Comparison of ENCODE assay signal across 8 mouse cellular contexts in genomic region chr1:80339425-80340021, GRCm38 (mm10). TPM values are rescaled to one million over a fixed set of nuclear protein-coding genes. Genes with fewer than 3 reads are reported as not detected.
DNase-seq lines count a peak whose midpoint lies in the region; ATAC-seq and TF ChIP-seq lines count a peak whose summit lies in the region.

No protein-coding gene starts in this region.

- H3K4me3 ChIP-seq in heart, embryonic 10.5 days: peak overlapping the region; percentile 87
- H3K4me3 ChIP-seq in E14TG2a.4 (replicated peaks; ENCODE audit: low read length): peak overlapping the region; percentile 87
- peak overlapping the region; percentile 93 for H3K4me3 ChIP-seq in heart, postnatal 0 days (ENCODE audit: low read depth, low read length)
- H3K4me3 ChIP-seq in left cerebral cortex, adult 2 months: peak overlapping the region; percentile 78

- DNase-seq in heart, embryonic 10.5 days (ENCODE audit: low spot score): peak; percentile 77
- no peak for DNase-seq in heart, postnatal 4 days
- peak; percentile 26 for DNase-seq in embryo, embryonic 9.5 days (ENCODE audit: extremely low spot score)
- peak; percentile 21 for DNase-seq in heart, postnatal 0 days (ENCODE audit: low spot score)
- DNase-seq in left cerebral cortex, adult 2 months (ENCODE audit: extremely low spot score in 1 of 2, low spot score in 2 of 2): peak in 1 of 2 experiments; percentile 33
- DNase-seq in spleen, postnatal 14 days (ENCODE audit: low spot score in 2 of 2): peak; percentile 3 to 22

- H3K9me3 ChIP-seq in heart, embryonic 10.5 days: no peaks in the 10 kb centered on the region
- no peaks in the 10 kb centered on the region for H3K9me3 ChIP-seq in E14TG2a.4 (ENCODE audit: low read length)
- H3K9me3 ChIP-seq in heart, postnatal 0 days (replicated peaks; ENCODE audit: control insufficient read depth, low read length): no peaks in the 10 kb centered on the region

- under 1% methylated on average over 33 of the region's 33 CpGs for WGBS in heart, embryonic 10.5 days
- WGBS in heart, postnatal 0 days: 1% methylated on average over 33 of the region's 33 CpGs

- H3K4me1 ChIP-seq in heart, embryonic 10.5 days: peaks cover 12% of the 10 kb centered on the region
- peaks cover 51% of the 10 kb centered on the region for H3K4me1 ChIP-seq in E14TG2a.4 (replicated peaks; ENCODE audit: low read depth, low read length)
- H3K4me1 ChIP-seq in heart, postnatal 0 days (ENCODE audit: control insufficient read depth, insufficient read depth): peaks cover 21% of the 10 kb centered on the region

- ATAC-seq in heart, postnatal 0 days (ENCODE audit: insufficient read depth, low read depth): 0 out of 2 replicates have a peak, but pooled peaks have one; percentile 0
- ATAC-seq in megakaryocyte-erythroid progenitor cell, adult 5-6 weeks (replicated peaks; ENCODE audit: low FRiP score, low TSS enrichment, poor library complexity, severe bottlenecking): peak; percentile 40; the same call in 1 of the 2 replicates

- H3K27ac ChIP-seq in heart, embryonic 10.5 days: peak overlapping the region; percentile 97
- H3K27ac ChIP-seq in heart, postnatal 0 days (ENCODE audit: low read depth): peak overlapping the region; percentile 99
- peak overlapping the region; percentile 89 for H3K27ac ChIP-seq in left cerebral cortex, adult 2 months

- peak overlapping the region; percentile 98 for H3K9ac ChIP-seq in heart, postnatal 0 days (replicated peaks; ENCODE audit: low read depth, low read length)

- H3K4me2 ChIP-seq in heart, postnatal 0 days (ENCODE audit: low read depth, low read length): peak overlapping the region; percentile 85

- no peak for TF ChIP-seq CTCF in E14TG2a.4 (conservative IDR thresholded peaks at IDR 0.05; ENCODE audit: low read length)
- no peak for TF ChIP-seq CTCF in heart, postnatal 0 days (IDR thresholded peaks at IDR 0.05; ENCODE audit: low read depth)
- no peak for TF ChIP-seq CTCF in left cerebral cortex, adult 2 months (IDR thresholded peaks at IDR 0.05)

- H3K36me3 ChIP-seq in heart, embryonic 10.5 days: no peaks in the 10 kb centered on the region
- H3K36me3 ChIP-seq in E14TG2a.4 (ENCODE audit: insufficient read depth, low read length): peaks cover 10% of the 10 kb centered on the region; the same call in 1 of the 2 replicates
- H3K36me3 ChIP-seq in heart, postnatal 0 days (replicated peaks; ENCODE audit: control insufficient read depth, insufficient read depth, low read length): no peaks in the 10 kb centered on the region

- intact Hi-C loops in left cerebral cortex, adult 2 months (cut with DNase I): loop anchor here (2.0 to 5.0 kb wide), 2 partner anchors 43 to 163 kb away; no protein-coding TSS in a partner anchor

- no peak for TF ChIP-seq EP300 in heart, postnatal 0 days (IDR thresholded peaks at IDR 0.05; ENCODE audit: low read depth)

- no peaks in the 10 kb centered on the region for H3K27me3 ChIP-seq in heart, embryonic 10.5 days (ENCODE audit: insufficient read depth, poor library complexity, severe bottlenecking)
- no peaks in the 10 kb centered on the region for H3K27me3 ChIP-seq in E14TG2a.4 (ENCODE audit: insufficient read depth, low read length)
- no peaks in the 10 kb centered on the region for H3K27me3 ChIP-seq in heart, postnatal 0 days (ENCODE audit: control insufficient read depth, insufficient read depth, low read length)

RNA-seq across cellular contexts. Expression of gene Cul3, which starts 0.8 kb away (rescaled TPM):
- 20.0 and 26.2 TPM in 2 replicates for polyA plus RNA-seq in heart, embryonic 10.5 days (2016; fragmentation: Nextera tagmentation; extraction: Ambion mirVana)
- total RNA-seq in heart, postnatal 4 days (2021): 100 to 1,000 TPM; 123 to 124 TPM
- total RNA-seq in heart, postnatal 0 days (2014; rRNA removed; ENCODE audit: low replicate concordance): 27.1 and 33.2 TPM in 2 replicates
- polyA plus RNA-seq in heart, postnatal 0 days (2015; fragmentation: Nextera tagmentation; extraction: Ambion mirVana): 25.2 and 27.6 TPM in 2 replicates
- total RNA-seq in left cerebral cortex, adult 2 months (2021): 100 to 1,000 TPM; 127 to 137 TPM
- total RNA-seq in megakaryocyte-erythroid progenitor cell, adult 5-6 weeks (2014; fragmentation: Nextera tagmentation): 72.7 and 93.7 TPM in 2 replicates
- total RNA-seq in megakaryocyte-erythroid progenitor cell, adult 5-6 weeks (2017): 244 and 250 TPM in 2 replicates
